Mouse (Mus musculus) stomach, postnatal 0 days (tissue): ENCODE results near the gene Rasl11b. TPM values are rescaled to one million over a fixed set of nuclear protein-coding genes. Genes with fewer than 3 reads are reported as not detected.

Experiments
- ATAC-seq: fragments of 200-750 bp; cut with Nextera tagmentation; 2 replicates; pipeline ENCODE4 v1.8.0; 2017; ENCODE audit not compliant: low FRiP score, low TSS enrichment
- DNase-seq: peaks from one replicate; pipeline ENCODE4 v3.0.0-alpha.2; 2016; ENCODE audit warnings: low spot score
- H3K27ac ChIP-seq: fragments of 300-500 bp; sonication (generic); replicated peaks from 2 replicates; pipeline ENCODE4 v1.5.1; 2014; ENCODE audit warnings: mild to moderate bottlenecking, control low read depth
- H3K27me3 ChIP-seq: fragments of 300-500 bp; sonication (generic); 2 replicates; pipeline ENCODE4 v1.6.1; 2014; ENCODE audit warnings: low read length; ENCODE audit not compliant: control insufficient read depth, insufficient read depth
- H3K36me3 ChIP-seq: fragments of 300-500 bp; sonication (generic); 2 replicates; pipeline ENCODE4 v1.6.1; 2014; ENCODE audit warnings: low read length, mixed read lengths; ENCODE audit not compliant: control insufficient read depth, insufficient read depth
- H3K4me1 ChIP-seq: fragments of 300-500 bp; sonication (generic); replicated peaks from 2 replicates; pipeline ENCODE4 v1.6.1; 2014; ENCODE audit warnings: antibody characterized with exemption; ENCODE audit not compliant: control insufficient read depth, insufficient read depth
- H3K4me2 ChIP-seq: fragments of 300-500 bp; sonication (generic); replicated peaks from 2 replicates; pipeline ENCODE4 v1.6.1; 2014; ENCODE audit warnings: low read depth, mild to moderate bottlenecking, control low read depth, moderate library complexity
- H3K4me3 ChIP-seq: fragments of 300-500 bp; sonication (generic); 2 replicates; pipeline ENCODE4 v1.5.1; 2014; ENCODE audit warnings: low read depth, low read length, control low read depth
- H3K9ac ChIP-seq: fragments of 300-500 bp; sonication (generic); 2 replicates; pipeline ENCODE4 v1.6.1; 2014; ENCODE audit warnings: mild to moderate bottlenecking, low read length, control low read depth, mixed read lengths
- H3K9me3 ChIP-seq: fragments of 300-500 bp; sonication (generic); 2 replicates; pipeline ENCODE4 v1.6.1; 2016; ENCODE audit warnings: low read length; ENCODE audit not compliant: control insufficient read depth
- CTCF ChIP-seq: IDR thresholded peaks from 2 replicates; pipeline ENCODE4 v1.5.1; 2016; ENCODE audit warnings: antibody characterized with exemption, low read depth, mild to moderate bottlenecking, moderate library complexity
- EP300 ChIP-seq: optimal IDR thresholded peaks from 2 replicates; pipeline ENCODE3; 2016; ENCODE audit warnings: antibody characterized with exemption
- WGBS: fragments of 180-500 bp; shearing (Covaris S2); extraction: QIAGEN DNeasy Blood & Tissue Kit; methylation state at CpG from one replicate; pipeline ENCODE4 v1.1.7; 2014; 5-methylcytosine and 5-hydroxymethylcytosine counted together
- polyA plus RNA-seq: library from polyadenylated mRNA; unstranded; fragments of >200 nt; fragmentation: Nextera tagmentation; extraction: Ambion mirVana; gene quantifications from 2 replicates; pipeline ENCODE4 v1.2.1, GENCODE M21; 2015

The Rasl11b gene
- polyA plus RNA-seq, 1 experiment from 2014 or later, result 45.0 TPM

- DNase-seq (no peak), ATAC-seq (no peak)
- Histone ChIP-seq H3K9ac (no peak overlapping the region), H3K36me3 (peaks cover 16% of the 10 kb centered on the region; the same call in 1 of the 2 replicates), H3K9me3 (no peaks in the 10 kb centered on the region), H3K27me3 (no peaks in the 10 kb centered on the region), H3K4me1 (peaks cover 4% of the 10 kb centered on the region; the same call in 1 of the 2 replicates), H3K4me2 (no peak overlapping the region), H3K27ac (no peak overlapping the region), H3K4me3 (no peak overlapping the region)
- WGBS, result 66% methylated on average over 10 of the region's 10 CpGs
- TF ChIP-seq EP300, result no peak
- TF ChIP-seq CTCF, result no peak
Observed at GRCm38 (mm10) chr5:74201570-74202357, 6.7 kb downstream of the Rasl11b start.

- H3K27ac ChIP-seq, result no peak overlapping the region
- no peak overlapping the region for H3K4me3 ChIP-seq
- no peak for ATAC-seq
Observed at GRCm38 (mm10) chr5:74202515-74202914, 7.4 kb downstream of the Rasl11b start.

GRCm38 (mm10) chr5:74204465-74204864 is 9.4 kb downstream of the Rasl11b start:
- ATAC-seq (no peak), DNase-seq (no peak)
- H3K27me3 ChIP-seq, result no peaks in the 10 kb centered on the region
- TF ChIP-seq EP300 (no peak), CTCF (no peak)
- no peaks in the 10 kb centered on the region for H3K9me3 ChIP-seq
- H3K9ac ChIP-seq, result no peak overlapping the region
- 67% methylated on average over 5 of the region's 5 CpGs for WGBS
- H3K27ac ChIP-seq, result no peak overlapping the region
- no peak overlapping the region for H3K4me3 ChIP-seq
- no peaks in the 10 kb centered on the region for H3K36me3 ChIP-seq
- H3K4me1 ChIP-seq, result 0 out of 2 replicates have a peak, but pooled peaks cover 5% of the 10 kb centered on the region
- no peak overlapping the region for H3K4me2 ChIP-seq

More at GRCm38 (mm10) chr5:74202515-74202914, 7.4 kb downstream of the Rasl11b start:
- no peak overlapping the region for H3K9ac ChIP-seq
- TF ChIP-seq EP300, result no peak
- no peak for TF ChIP-seq CTCF
- no peaks in the 10 kb centered on the region for H3K27me3 ChIP-seq
- no peaks in the 10 kb centered on the region for H3K9me3 ChIP-seq
- peaks cover 14% of the 10 kb centered on the region; the same call in 1 of the 2 replicates for H3K36me3 ChIP-seq
- DNase-seq, result no peak
- 72% methylated on average over 4 of the region's 4 CpGs for WGBS
- no peaks in the 10 kb centered on the region; the same call in 1 of the 2 replicates for H3K4me1 ChIP-seq
- H3K4me2 ChIP-seq, result no peak overlapping the region

GRCm38 (mm10) chr5:74205509-74205908 is 10.4 kb downstream of the Rasl11b start:
- H3K4me3 ChIP-seq, result no peak overlapping the region
- ATAC-seq (no peak), DNase-seq (no peak)
- no peaks in the 10 kb centered on the region for H3K27me3 ChIP-seq
- no peaks in the 10 kb centered on the region for H3K9me3 ChIP-seq
- H3K36me3 ChIP-seq, result no peaks in the 10 kb centered on the region
- H3K4me1 ChIP-seq, result 0 out of 2 replicates have a peak, but pooled peaks cover 9% of the 10 kb centered on the region
- H3K9ac ChIP-seq, result no peak overlapping the region
- no peak overlapping the region for H3K27ac ChIP-seq
- WGBS, result 45% methylated on average over 8 of the region's 8 CpGs
- TF ChIP-seq EP300, result no peak
- no peak for TF ChIP-seq CTCF
- no peak overlapping the region for H3K4me2 ChIP-seq

- no peak overlapping the region for H3K27ac ChIP-seq
- TF ChIP-seq EP300 (no peak), CTCF (no peak)
Observed at GRCm38 (mm10) chr5:74206038-74206437, 11.0 kb downstream of the Rasl11b start.

GRCm38 (mm10) chr5:74206649-74207048 is 11.6 kb downstream of the Rasl11b start:
- H3K4me1 ChIP-seq, result 0 out of 2 replicates have a peak, but pooled peaks cover 9% of the 10 kb centered on the region
- no peaks in the 10 kb centered on the region for H3K9me3 ChIP-seq
- no peak for TF ChIP-seq EP300
- TF ChIP-seq CTCF, result no peak
- DNase-seq (no peak), ATAC-seq (no peak)
- no peak overlapping the region for H3K27ac ChIP-seq
- H3K27me3 ChIP-seq, result no peaks in the 10 kb centered on the region
- no peak overlapping the region for H3K9ac ChIP-seq
- no peak overlapping the region for H3K4me3 ChIP-seq
- H3K4me2 ChIP-seq, result no peak overlapping the region
- WGBS, result 91% methylated on average over 7 of the region's 7 CpGs
- H3K36me3 ChIP-seq, result no peaks in the 10 kb centered on the region

More at GRCm38 (mm10) chr5:74206038-74206437, 11.0 kb downstream of the Rasl11b start:
- no peaks in the 10 kb centered on the region for H3K9me3 ChIP-seq
- H3K9ac ChIP-seq, result no peak overlapping the region
- H3K4me3 ChIP-seq, result no peak overlapping the region
- 0 out of 2 replicates have a peak, but pooled peaks cover 9% of the 10 kb centered on the region for H3K4me1 ChIP-seq
- no peaks in the 10 kb centered on the region for H3K36me3 ChIP-seq
- 0 out of 2 replicates have a peak, but pooled peaks have one; percentile 23 for ATAC-seq
- 73% methylated on average over 7 of the region's 7 CpGs for WGBS
- H3K27me3 ChIP-seq, result no peaks in the 10 kb centered on the region
- no peak overlapping the region for H3K4me2 ChIP-seq
- no peak for DNase-seq
